Mouse (Mus musculus) megakaryocyte-erythroid progenitor cell, adult 5-6 weeks (primary cell): ENCODE measurements around the gene Tppp. TPM values are rescaled to one million over a fixed set of nuclear protein-coding genes. Genes with fewer than 3 reads are reported as not detected.
A peak's percentile ranks its signal among the peaks of the same experiment; 100 is the strongest.
"Not testable (repeated sequence)": the region's sequence is repeated elsewhere in the genome, so short reads cannot be mapped to it uniquely, and the experiment has no call there.

ENCODE experiments used
- ATAC-seq: replicated peaks from 2 replicates; pipeline ENCODE4 v1.8.0; 2016; ENCODE audit warnings: mild to moderate bottlenecking, inconsistent platforms; ENCODE audit not compliant: severe bottlenecking, poor library complexity, low FRiP score, low TSS enrichment
- total RNA-seq, 2 experiments: library from RNA; stranded (forward) in 1 of 2; stranded (reverse) in 1 of 2; fragments of 200-1000, 215-1000 nt in 1 of 2; fragments of >200 nt in 1 of 2; fragmentation: Nextera tagmentation in 1 of 2; gene quantifications; 2 replicates each; pipeline ENCODE4 v1.2.3; 2014 to 2017

Gene Tppp
- total RNA-seq, 2 experiments from 2014 or later: 0.63 to 0.66 TPM

- ATAC-seq: peak; percentile 70
Observed at GRCm38 (mm10) chr13:74017426-74017825, 8.2 kb downstream of the Tppp start.

- not testable (repeated sequence) for ATAC-seq
Observed at GRCm38 (mm10) chr13:74019006-74019405, 9.8 kb downstream of the Tppp start.

- ATAC-seq: peak; percentile 42; the same call in 1 of the 2 replicates
Observed at GRCm38 (mm10) chr13:74025151-74026081, 16.2 kb downstream of the Tppp start.

DNA sequence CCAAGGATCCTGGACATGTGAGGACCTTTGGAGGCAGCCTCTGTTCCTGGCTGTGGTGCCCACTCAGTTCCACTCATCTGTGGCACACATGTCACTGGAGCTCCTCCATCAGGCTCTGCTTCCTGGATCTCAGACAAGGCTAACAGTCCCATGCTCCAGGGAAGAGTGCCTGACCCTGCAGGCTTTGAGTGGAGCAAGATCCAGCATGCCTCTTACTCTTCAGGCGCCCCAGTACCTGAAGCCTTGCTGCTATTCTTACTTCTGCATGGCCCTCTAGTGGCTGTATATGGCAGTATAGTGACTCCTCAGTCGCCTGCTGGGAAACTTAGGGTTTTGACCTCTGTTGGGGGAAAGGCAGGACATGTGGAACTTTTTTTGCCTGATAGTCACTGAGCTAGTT, 17.0 kb downstream of the Tppp start:
- peak; percentile 74 for ATAC-seq

DNA sequence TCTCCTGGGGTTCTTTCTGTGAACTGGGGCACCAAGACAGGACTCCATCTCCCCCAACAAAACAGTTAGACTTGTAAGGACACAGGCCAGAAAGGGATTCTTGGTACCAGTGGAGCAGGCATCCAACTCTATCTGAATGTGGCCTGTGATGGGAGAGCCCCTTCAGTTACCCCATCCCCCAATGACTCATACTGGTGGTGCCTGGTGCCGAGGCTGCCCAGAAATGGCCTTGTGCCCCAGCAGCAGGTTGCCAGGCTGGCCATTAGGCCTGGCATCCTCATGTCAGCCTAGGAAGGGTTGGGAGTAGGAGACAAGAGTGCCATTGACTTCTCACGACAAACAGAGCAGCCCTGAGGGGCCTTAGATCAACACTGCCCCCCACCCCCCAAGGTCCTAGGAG, 18.9 kb downstream of the Tppp start:
- ATAC-seq: no peak

GRCm38 (mm10) chr13:74029013-74029412, 19.8 kb downstream of the Tppp start:
- ATAC-seq: no peak

- ATAC-seq: no peak
Observed at GRCm38 (mm10) chr13:74030691-74031090, 21.5 kb downstream of the Tppp start.

- ATAC-seq: no peak
Observed at GRCm38 (mm10) chr13:74031133-74031532, 21.9 kb downstream of the Tppp start.

GRCm38 (mm10) chr13:74034756-74035155, 25.5 kb downstream of the Tppp start:
- no peak for ATAC-seq

DNA sequence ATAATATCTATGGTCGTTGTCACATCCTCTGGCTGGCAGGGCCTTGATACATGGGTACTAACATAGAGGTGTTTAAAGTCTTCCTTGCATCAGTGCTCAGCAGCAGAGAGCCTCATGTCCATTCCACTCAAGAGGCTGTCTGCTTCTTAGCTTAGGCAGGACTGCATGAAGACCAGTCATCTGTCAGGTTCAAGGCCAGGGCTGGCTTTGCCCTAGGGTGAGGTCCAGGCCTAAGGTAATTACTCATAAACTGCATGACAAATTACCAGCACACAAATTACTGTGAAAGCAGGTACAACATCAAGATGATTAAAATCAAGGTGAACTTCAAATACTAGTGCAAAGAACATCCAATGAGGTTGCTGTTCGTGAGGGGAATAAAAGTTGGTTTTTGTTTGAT, 26.6 kb downstream of the Tppp start:
- ATAC-seq: no peak

- ATAC-seq: no peak
Observed at GRCm38 (mm10) chr13:74039926-74040325, 30.7 kb downstream of the Tppp start.

GRCm38 (mm10) chr13:74056194-74056593, 47.0 kb downstream of the Tppp start:
- no peak for ATAC-seq

DNA sequence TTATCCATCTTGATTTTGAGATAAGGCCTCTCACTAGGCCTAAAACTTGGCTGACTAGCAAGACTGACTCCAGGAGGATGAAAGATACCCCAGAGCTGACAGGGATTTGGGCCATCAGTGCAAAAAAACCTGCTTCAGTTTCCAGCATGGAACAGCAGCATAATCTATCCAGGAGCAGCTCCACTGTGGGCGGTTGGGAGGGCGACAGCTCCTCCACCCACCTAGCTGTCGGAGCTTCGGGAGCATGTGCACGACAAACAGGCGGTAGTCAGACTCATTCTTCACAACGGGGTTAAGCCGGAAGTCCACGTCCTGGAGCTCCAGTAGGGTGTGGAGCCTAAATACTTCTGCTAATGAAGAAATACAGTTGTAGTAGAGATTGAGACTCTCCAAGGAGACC, 48.9 kb downstream of the Tppp start:
- no peak for ATAC-seq

DNA sequence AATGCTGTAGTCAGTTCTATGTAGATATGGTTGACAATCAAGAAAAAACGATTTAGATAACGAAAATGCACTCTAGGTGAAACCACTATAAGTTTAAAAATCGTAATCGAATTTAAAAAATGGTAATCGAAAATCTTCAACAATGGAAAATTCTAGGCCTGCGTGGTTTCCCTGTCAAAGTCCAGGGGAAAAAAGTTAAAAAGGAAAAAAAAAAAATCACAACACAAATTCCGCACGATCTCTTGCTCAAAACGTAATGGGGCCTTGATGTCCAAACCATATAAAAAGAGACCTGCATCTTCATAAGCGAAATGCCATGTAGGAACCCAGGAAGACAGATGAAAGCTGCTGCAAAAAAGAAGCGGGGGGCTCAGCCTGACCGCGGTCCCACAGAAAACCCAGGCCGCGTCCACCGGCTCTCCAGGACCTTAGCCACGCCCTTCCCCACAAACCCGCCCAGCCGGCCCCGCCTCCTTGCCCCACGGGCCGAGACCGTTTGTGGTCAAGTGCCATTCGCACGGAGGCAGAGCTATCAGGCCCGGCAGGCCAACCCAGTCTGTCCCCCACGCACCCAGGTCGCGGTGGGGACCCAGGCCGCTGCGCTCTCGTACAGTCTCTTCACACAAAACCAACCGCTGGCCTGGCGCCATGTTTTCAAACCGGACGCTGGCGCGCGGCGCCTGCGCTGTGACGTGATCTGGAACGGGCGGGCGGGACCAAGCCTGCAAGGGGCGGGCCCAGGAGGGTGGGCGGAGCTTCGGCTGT, 52.6 kb downstream of the Tppp start, which contains the start of gene Cep72:
Gene Cep72 (minus strand): TSS at position 687 of the 765 bp plus-strand sequence.
- peak; percentile 99 for ATAC-seq

DNA sequence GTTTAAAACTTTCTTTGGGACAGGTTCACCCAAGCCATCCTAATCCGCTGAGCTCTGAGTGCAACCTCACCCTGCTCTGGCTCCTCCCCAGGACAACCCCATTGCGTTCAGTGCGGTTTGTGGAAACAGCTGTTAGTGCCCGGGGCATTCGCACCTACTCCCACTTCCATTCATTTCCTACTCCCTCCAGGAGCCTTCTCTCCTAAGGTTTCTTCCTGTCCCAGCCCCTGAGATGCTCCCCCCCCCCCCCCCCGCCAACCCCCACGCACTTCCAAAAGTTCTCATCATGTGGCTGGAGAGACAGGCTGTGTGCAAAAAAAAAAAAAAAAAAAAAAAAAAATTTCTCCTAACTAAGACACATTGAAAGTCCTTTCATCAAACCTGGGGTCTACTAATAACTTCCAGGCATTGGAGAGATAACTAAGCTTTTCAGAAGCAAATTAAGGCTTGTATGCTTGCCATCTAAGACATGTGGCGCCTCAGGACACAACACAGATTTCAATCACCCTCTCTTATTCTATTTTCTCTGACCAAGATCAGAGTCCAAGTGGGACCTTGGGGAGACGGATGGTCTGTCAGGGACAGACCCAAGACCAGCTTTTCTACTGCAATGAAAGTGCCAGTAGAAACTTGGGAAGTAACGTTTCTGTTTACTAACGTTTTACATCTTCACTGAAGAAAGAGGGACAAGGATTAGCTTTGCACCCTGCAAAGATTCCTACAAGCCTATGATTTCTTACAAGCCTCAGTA, 53.3 kb downstream of the Tppp start:
- no peak; the same call in 1 of the 2 replicates for ATAC-seq

GRCm38 (mm10) chr13:74063340-74064050, 54.3 kb downstream of the Tppp start:
- ATAC-seq: no peak

DNA sequence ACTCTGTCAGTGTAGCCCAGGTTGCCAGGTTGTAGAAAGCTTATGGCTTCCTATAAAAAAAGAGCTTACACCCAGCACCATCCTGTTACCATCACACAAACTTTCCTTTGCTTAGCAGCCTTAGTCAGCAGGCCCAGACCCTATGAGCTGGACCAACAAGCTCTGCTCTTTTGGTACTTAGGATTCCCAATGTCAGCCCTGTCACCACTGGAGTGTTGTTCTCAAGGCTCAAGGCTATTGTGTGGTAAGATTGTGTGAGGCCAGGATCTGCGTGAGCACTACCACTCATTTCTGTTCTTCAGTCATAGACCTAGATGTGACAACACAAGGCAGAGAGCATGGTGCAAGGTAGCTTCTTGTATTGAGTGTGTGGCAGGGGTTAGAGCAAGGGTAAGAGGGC, 57.4 kb downstream of the Tppp start:
- ATAC-seq: no peak

DNA sequence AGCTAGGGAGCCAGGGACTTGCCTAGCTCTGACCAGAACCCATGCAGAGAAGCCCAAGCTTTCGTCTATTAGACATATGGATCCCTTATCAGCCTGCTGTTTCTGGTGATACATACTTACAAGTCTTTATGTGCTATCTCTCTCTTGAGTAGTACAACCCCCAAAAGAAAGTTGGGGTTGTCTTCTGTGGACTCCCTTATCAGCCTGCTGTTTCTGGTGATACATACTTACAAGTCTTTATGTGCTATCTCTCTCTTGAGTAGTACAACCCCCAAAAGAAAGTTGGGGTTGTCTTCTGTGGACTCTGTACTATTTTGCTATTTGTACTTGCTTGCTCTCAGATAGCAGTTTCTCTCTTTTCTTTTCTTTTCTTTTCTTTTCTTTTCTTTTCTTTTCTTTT, 62.0 kb downstream of the Tppp start:
- peak; percentile 95 for ATAC-seq

DNA sequence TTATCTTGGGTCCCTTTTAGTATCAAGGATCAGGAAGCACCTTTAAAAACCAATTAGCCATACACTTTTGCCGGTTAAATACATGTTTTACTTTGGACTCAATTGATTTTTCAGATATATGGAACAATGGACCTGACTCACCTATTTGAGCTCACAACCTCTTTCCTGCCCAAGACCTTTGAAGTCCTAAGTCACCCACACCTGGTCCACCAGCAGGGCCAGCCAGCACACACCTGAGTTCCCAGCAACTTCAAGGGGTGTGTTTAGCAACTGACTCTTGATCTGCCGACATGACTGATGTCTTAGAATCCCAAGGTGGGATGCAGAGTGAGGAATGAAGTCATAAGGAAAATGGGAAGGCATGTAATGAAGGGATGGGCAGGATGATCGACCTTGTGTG, 62.5 kb downstream of the Tppp start:
- ATAC-seq: no peak
